Mouse (Mus musculus): ENCODE results near the gene Lmcd1.
A peak's percentile ranks its signal among the peaks of the same experiment; 100 is the strongest.
"Not testable (repeated sequence)": the region's sequence is repeated elsewhere in the genome, so short reads cannot be mapped to it uniquely, and the experiment has no call there.

Lmcd1 gene

GRCm38 (mm10) chr6:112273501-112274205 is at the start of gene Lmcd1:
Gene Lmcd1 (plus strand): TSS chr6:112273758.
- DNase-seq (ENCODE audit: low read depth, low spot score): peak; percentile 90

- DNase-seq (ENCODE audit: low read depth, low spot score): no peak
These were observed 49.5 kb upstream of the Lmcd1 start for GRCm38 (mm10) chr6:112223877-112224632.

GRCm38 (mm10) chr6:112236775-112237174 is 36.8 kb upstream of the Lmcd1 start:
- no peak for DNase-seq (ENCODE audit: low read depth, low spot score)

GRCm38 (mm10) chr6:112242216-112242615 is 31.3 kb upstream of the Lmcd1 start:
- DNase-seq (ENCODE audit: low read depth, low spot score): no peak

- peak; percentile 13 for DNase-seq (ENCODE audit: low read depth, low spot score)
These were observed 27.9 kb upstream of the Lmcd1 start for GRCm38 (mm10) chr6:112245639-112246038.

GRCm38 (mm10) chr6:112246636-112247035 is 26.9 kb upstream of the Lmcd1 start:
- DNase-seq (ENCODE audit: low read depth, low spot score): no peak

- not testable (repeated sequence) for DNase-seq (ENCODE audit: low read depth, low spot score)
These were observed 19.6 kb upstream of the Lmcd1 start for GRCm38 (mm10) chr6:112253943-112254342.

- no peak for DNase-seq (ENCODE audit: low read depth, low spot score)
These were observed 18.6 kb upstream of the Lmcd1 start for GRCm38 (mm10) chr6:112254967-112255366.

- no peak for DNase-seq (ENCODE audit: low read depth, low spot score)
These were observed 18.0 kb upstream of the Lmcd1 start for GRCm38 (mm10) chr6:112255388-112256225.

GRCm38 (mm10) chr6:112256599-112256998 is 17.0 kb upstream of the Lmcd1 start:
- no peak for DNase-seq (ENCODE audit: low read depth, low spot score)

GRCm38 (mm10) chr6:112261089-112261488 is 12.5 kb upstream of the Lmcd1 start:
- DNase-seq (ENCODE audit: low read depth, low spot score): no peak

- DNase-seq (ENCODE audit: low read depth, low spot score): no peak
These were observed 9.2 kb upstream of the Lmcd1 start for GRCm38 (mm10) chr6:112264321-112264720.

- no peak for DNase-seq (ENCODE audit: low read depth, low spot score)
These were observed 6.9 kb upstream of the Lmcd1 start for GRCm38 (mm10) chr6:112266631-112267030.

- DNase-seq (ENCODE audit: low read depth, low spot score): no peak
These were observed 5.7 kb upstream of the Lmcd1 start for GRCm38 (mm10) chr6:112267661-112268357.

- DNase-seq (ENCODE audit: low read depth, low spot score): peak; percentile 43
These were observed 900 bp downstream of the Lmcd1 start for GRCm38 (mm10) chr6:112274261-112275055.

- DNase-seq (ENCODE audit: low read depth, low spot score): no peak
These were observed 2.2 kb downstream of the Lmcd1 start for GRCm38 (mm10) chr6:112275731-112276245.

GRCm38 (mm10) chr6:112278805-112279204 is 5.2 kb downstream of the Lmcd1 start:
- DNase-seq (ENCODE audit: low read depth, low spot score): no peak

GRCm38 (mm10) chr6:112280161-112280560 is 6.6 kb downstream of the Lmcd1 start:
- DNase-seq (ENCODE audit: low read depth, low spot score): no peak

- DNase-seq (ENCODE audit: low read depth, low spot score): peak; percentile 54
These were observed 7.4 kb downstream of the Lmcd1 start for GRCm38 (mm10) chr6:112280945-112281344.

GRCm38 (mm10) chr6:112281935-112282334 is 8.4 kb downstream of the Lmcd1 start:
- DNase-seq (ENCODE audit: low read depth, low spot score): no peak
